Mouse (Mus musculus) kidney, postnatal 25 days (tissue): ENCODE measurements around the gene Dcn.

Experiments
- DNase-seq, 2 experiments: peaks; one replicate each; pipeline ENCODE4 v3.0.0; 2021; ENCODE audit warnings: mixed read lengths in 2 of 2

The Dcn gene

GRCm38 (mm10) chr10:97479004-97479766 is at the start of gene Dcn:
Gene Dcn, plus strand, starts transcription at chr10:97479609.
- DNase-seq: peak in 1 of 2 experiments; percentile 12

GRCm38 (mm10) chr10:97436662-97437061 is 42.7 kb upstream of the Dcn start:
- DNase-seq: no peak

- DNase-seq: no peak
Observed at GRCm38 (mm10) chr10:97442300-97442699, 37.1 kb upstream of the Dcn start.

DNA sequence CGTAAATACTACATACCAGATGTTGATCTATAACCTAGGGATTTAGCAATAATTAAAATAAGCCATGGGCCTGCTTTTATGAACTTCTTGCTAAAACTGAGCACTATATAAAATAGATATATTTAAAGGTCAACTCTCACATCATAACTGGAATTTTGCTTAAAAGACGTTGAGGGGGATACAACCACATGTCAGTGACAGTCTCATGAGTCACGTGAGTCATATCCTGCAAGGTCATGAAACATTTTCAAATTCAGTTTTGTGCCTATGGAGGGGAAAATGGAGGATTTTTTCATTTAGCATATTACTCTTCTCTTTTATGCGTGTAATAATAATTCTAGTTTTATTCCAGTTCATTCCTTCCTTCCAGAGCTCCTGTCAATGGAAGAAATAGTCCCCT is 32.9 kb upstream of the Dcn start:
- DNase-seq: no peak

- DNase-seq: no peak
Observed at GRCm38 (mm10) chr10:97452886-97453285, 26.5 kb upstream of the Dcn start.

- DNase-seq: no peak
Observed at GRCm38 (mm10) chr10:97453529-97453928, 25.9 kb upstream of the Dcn start.

DNA sequence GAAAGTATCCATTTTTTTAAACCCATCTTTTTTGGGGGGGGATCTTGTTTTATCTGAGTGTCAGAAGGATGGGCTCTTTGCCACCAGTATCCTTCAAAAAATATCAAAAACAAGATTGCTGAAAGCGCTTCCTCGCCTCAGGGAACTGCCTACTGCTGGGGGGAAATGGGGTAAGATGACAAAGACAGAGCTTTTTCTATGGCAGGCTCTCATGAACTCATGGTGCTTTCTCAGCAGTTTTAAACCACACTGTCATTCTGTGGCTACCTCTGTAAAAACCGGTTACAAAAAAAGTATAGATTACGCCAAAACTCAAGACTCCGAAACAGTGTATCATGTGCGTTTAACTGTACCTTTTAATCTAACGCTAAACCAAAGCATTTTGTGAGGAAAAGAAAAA is 22.4 kb upstream of the Dcn start:
- DNase-seq: no peak

DNA sequence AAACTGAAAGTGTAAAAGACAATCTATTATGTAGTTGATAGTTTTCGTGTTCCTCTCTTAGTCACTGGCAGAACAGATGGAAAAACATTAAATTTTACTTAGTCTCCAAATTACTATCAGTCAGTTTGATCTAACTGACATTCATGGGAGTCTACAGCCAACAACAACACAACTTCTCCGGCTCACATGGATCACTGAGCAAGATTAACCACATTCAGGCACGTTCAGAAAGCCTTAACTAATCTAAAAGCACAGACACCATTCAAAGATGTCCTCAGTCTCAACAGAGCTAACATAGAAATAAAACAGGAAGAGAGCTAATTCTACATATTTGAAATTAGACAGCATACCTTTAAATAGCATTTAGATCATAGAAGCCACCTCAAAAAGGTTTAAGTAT is 12.6 kb upstream of the Dcn start:
- DNase-seq: no peak

DNA sequence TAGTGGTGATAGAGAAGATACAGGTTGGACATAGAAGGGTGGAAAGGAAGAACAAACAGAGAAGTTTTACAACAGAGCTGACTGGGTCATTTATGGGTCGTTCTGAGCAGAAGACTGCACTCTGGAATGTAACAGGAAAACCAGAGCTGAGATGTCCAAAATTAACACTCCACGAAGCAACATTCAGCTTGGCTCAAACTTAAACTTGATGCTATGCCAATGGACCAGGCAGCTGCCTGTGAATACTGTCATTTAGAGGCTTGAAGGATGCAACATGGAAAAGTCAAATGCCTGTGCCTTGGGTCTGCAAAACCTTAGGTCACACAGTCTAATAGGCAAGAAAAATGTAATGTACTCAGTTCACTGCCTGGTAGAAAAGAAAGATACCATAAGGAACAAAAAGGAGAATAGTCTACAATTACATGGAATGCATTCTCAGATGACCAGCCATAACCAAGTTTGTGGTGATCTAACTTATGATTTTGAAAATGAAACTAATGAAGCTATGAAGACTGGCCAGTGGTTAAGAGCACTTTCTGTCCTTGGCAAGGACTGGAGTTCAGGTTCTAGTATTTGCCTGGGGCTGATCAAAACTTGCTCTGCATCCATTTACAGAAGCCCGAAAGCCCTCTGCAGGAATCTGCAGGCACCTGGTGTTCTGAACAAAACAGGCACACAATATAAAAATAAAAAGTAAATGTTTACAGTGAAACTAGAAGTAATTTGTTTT is 9.8 kb upstream of the Dcn start:
- DNase-seq: peak in 1 of 2 experiments; percentile 7

DNA sequence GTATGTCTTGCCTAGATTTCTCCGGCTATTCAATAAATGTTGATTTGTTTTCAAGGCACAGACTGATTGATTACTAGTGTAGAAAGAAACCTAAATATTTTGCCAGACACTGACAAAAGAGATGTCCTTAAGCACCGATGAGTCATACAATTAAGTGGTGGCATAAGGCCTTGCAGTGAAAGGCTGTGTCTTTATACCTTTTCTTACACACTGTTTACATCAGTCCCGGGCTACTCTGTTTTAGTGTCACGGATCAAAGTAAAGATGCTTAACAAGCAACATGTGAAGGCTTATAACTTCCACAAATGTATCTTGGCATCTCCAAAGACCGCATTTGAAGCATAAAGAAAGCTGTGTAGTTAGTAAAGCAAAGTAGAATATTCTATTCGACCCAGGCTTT is 3.9 kb upstream of the Dcn start:
- no peak for DNase-seq

DNA sequence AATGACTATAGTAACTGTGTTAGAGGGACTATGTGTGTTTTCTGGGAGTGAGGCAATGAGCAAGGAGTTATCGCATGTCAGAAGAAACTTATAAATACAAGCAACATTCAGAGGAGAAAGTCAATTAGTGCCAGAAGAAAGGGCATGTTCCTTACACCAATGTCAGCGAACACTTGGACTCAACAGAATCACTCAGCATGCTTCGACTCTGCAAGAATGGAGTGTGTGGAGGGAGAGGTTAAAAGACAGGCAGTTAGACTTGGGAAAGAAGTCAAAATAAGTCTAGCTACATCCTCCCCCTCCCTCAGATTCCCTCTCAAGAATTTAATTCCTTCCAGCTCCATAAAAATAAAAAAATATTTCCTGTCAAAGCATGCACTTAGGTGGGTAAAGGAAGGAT is 1.1 kb upstream of the Dcn start:
- DNase-seq: no peak

DNA sequence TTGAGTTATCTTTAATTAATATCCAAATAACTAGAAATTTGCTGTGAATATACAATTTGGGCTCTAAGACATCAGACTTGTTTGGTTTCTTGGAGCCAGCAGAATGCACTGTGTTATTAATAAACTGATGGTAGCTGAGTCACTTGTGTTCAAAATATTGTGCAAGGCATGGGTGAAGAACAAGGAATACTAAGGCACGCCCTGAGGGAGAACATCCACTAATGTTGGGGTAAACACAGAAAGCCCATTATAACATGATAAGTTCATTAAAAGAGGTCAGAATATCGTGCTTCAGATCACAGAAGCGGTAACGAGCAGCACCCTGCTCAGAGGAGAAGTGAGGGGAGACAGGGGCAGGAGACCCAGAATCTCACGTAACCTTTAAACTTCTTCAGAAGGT is 2.7 kb downstream of the Dcn start:
- DNase-seq: no peak

- no peak for DNase-seq
Observed at GRCm38 (mm10) chr10:97484049-97484448, 4.6 kb downstream of the Dcn start.

- peak in 1 of 2 experiments; percentile 37 for DNase-seq
Observed at GRCm38 (mm10) chr10:97485151-97485550, 5.7 kb downstream of the Dcn start.

- DNase-seq: no peak
Observed at GRCm38 (mm10) chr10:97486085-97486484, 6.7 kb downstream of the Dcn start.

GRCm38 (mm10) chr10:97487269-97487989 is 8.0 kb downstream of the Dcn start:
- DNase-seq: no peak

DNA sequence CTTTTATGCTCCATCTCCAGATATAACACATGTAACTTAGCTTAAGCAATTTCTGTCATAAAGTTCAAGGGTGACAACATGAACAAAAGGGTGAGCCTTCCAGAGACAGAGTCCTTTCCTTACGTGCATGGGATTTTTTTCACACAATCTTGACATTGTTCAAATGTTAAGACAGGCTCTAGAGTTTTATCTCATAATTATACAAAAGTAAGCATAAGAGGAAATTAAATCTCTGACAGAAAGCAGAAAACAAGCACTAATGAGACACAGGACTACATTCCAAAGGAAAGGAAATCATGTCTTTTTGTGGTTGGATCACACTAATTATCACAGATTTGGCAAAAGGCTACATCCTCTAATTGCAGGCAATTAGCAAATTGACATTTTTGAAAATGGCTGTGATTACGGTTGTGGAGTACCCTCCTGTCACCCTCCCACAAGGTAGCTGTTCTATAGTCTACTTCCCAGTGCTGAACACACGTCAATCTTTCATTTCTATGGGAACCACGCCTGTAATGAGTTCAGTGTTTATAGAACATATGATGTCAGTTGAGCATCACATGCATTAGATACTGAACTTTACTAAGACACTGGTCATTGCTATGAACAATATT is 13.1 kb downstream of the Dcn start:
- no peak for DNase-seq

- DNase-seq: peak in 1 of 2 experiments; percentile 30
Observed at GRCm38 (mm10) chr10:97497646-97498045, 18.2 kb downstream of the Dcn start.

GRCm38 (mm10) chr10:97523366-97523765 is 44.0 kb downstream of the Dcn start:
- no peak for DNase-seq

GRCm38 (mm10) chr10:97535697-97536096 is 56.3 kb downstream of the Dcn start:
- no peak for DNase-seq

DNA sequence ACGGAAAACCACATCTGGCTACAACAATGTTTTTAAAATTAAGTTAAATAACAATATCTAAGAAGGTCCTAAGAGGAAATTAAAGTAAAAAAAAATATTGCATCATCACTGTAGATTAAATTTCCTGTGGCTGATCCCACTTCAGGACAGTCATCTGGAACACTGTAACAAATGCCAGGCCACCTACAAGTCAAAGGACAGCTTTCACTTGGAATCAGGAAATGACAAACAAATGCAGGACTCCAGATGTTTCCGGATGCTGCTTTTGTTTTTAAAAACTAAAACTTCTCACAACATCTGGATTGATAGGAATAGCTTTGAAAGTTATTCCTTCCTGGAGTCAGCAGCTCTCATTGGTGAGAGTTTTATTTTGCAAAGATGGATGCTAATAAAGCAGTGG is 57.5 kb downstream of the Dcn start:
- no peak for DNase-seq

GRCm38 (mm10) chr10:97538202-97538601 is 58.8 kb downstream of the Dcn start:
- no peak for DNase-seq

- no peak for DNase-seq
Observed at GRCm38 (mm10) chr10:97547740-97548139, 68.3 kb downstream of the Dcn start.
